ENCODE assay signal across 8 mouse cellular contexts in the genomic region with DNA sequence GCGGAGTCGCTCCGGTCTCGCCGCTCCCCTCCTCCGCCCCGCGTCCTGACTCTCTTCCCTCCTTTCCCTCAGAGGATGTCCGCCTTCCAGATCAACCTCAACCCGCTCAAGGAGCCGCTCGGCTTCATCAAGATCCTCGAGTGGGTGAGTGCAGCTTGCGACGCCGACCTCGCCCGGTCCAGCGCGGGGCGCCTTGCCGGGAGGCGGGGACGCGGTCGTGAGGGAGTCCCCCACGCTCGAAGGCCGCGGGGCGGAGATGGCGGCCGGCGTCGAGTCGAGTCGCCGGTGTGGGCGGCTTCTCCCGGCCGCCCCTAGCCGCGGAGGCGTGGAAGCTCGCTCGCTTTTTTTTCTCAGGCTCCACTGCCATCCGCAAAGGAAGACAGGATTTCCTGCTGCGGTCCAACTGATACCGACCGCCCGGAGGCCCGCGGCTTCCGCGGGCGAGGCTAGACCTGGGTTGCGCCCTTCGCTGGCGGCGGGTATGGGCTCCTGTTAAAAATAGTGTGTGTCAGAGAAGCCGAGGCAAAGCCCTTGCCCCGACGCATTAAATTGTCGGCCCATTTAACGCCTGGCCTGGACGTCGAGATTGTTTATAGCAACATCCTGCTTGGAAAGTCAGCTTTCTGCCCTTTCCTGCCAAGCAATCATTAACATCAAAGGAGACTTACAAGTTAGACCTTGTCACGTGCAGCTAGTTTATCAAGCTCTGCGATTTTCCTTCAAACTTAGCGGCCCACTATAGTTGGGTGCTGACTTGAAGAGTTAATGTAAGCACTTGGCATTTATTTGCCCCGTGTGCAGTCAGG. TPM values are rescaled to one million over a fixed set of nuclear protein-coding genes. Genes with fewer than 3 reads are reported as not detected.
A peak's percentile ranks its signal among the peaks of the same experiment; 100 is the strongest.
DNase-seq lines count a peak whose midpoint lies in the region; ATAC-seq and TF ChIP-seq lines count a peak whose summit lies in the region.

No protein-coding gene starts in this region.

- TF ChIP-seq CTCF in heart, postnatal 0 days (IDR thresholded peaks at IDR 0.05; ENCODE audit: low read depth), result no peak
- peak; percentile 4; the same call in 1 of the 2 replicates for TF ChIP-seq CTCF in liver, embryonic 14.5 days (IDR thresholded peaks at IDR 0.05; ENCODE audit: low read depth)

- ATAC-seq in CD4-positive, CD25-positive, alpha-beta regulatory T cell, adult 4 months, result peak; percentile 74
- peak; percentile 40 for ATAC-seq in heart, postnatal 0 days (ENCODE audit: insufficient read depth, low read depth)
- peak; percentile 73 for ATAC-seq in liver, embryonic 14.5 days (ENCODE audit: insufficient read depth)
- ATAC-seq in neural tube, embryonic 12.5 days (ENCODE audit: low FRiP score, low read depth), result peak; percentile 75; the same call in 1 of the 2 replicates

- peaks cover 21% of the 10 kb centered on the region for H3K4me1 ChIP-seq in heart, postnatal 0 days (ENCODE audit: control insufficient read depth, insufficient read depth)
- H3K4me1 ChIP-seq in liver, embryonic 14.5 days (replicated peaks; ENCODE audit: control insufficient read depth in 2 of 2, insufficient read depth in 2 of 2, low read length in 1 of 2), result peaks cover 9 to 16% of the 10 kb centered on the region in 2 experiments
- peaks cover 17% of the 10 kb centered on the region for H3K4me1 ChIP-seq in neural tube, embryonic 12.5 days

- peak; percentile 55 to 56 for DNase-seq in gastrocnemius, adult 8-10 months (ENCODE audit: low spot score in 2 of 2)
- DNase-seq in gastrocnemius, postnatal 14 days, result no peak
- DNase-seq in c-Kit-positive CD71-positive TER-119-positive erythroid progenitor cells, embryonic 14.5 days (ENCODE audit: low spot score), result peak; percentile 43
- DNase-seq in heart, postnatal 0 days (ENCODE audit: low spot score), result peak; percentile 47
- DNase-seq in liver, embryonic 14.5 days (ENCODE audit: low read depth in 3 of 3, low spot score in 3 of 3), result peak in 2 of 3 experiments; percentile 49 to 57
- no peak for DNase-seq in cerebellum, postnatal 14 days

- H3K36me3 ChIP-seq in heart, postnatal 0 days (replicated peaks; ENCODE audit: control insufficient read depth, insufficient read depth, low read length), result no peaks in the 10 kb centered on the region
- no peaks in the 10 kb centered on the region for H3K36me3 ChIP-seq in liver, embryonic 14.5 days (replicated peaks; ENCODE audit: control insufficient read depth, insufficient read depth, low read depth)
- H3K36me3 ChIP-seq in neural tube, embryonic 12.5 days, result no peaks in the 10 kb centered on the region

- H3K9me3 ChIP-seq in heart, postnatal 0 days (replicated peaks; ENCODE audit: control insufficient read depth, low read length), result no peaks in the 10 kb centered on the region
- H3K9me3 ChIP-seq in liver, embryonic 14.5 days (ENCODE audit: control insufficient read depth, low read length), result no peaks in the 10 kb centered on the region
- H3K9me3 ChIP-seq in neural tube, embryonic 12.5 days, result no peaks in the 10 kb centered on the region

- H3K4me2 ChIP-seq in heart, postnatal 0 days (ENCODE audit: low read depth, low read length), result peak overlapping the region; percentile 92
- peak overlapping the region; percentile 98 for H3K4me2 ChIP-seq in liver, embryonic 14.5 days (ENCODE audit: low read depth)
- H3K4me2 ChIP-seq in neural tube, embryonic 12.5 days (replicated peaks), result peak overlapping the region; percentile 83

- H3K4me3 ChIP-seq in heart, postnatal 0 days (ENCODE audit: low read depth, low read length), result peak overlapping the region; percentile 81
- peak overlapping the region; percentile 75 to 94 for H3K4me3 ChIP-seq in liver, embryonic 14.5 days (ENCODE audit: insufficient read depth in 1 of 2, low read depth in 2 of 2, low read length in 2 of 2)
- peak overlapping the region; percentile 67 for H3K4me3 ChIP-seq in neural tube, embryonic 12.5 days

- under 1% methylated on average over 57 of the region's 71 CpGs for WGBS in heart, postnatal 0 days
- WGBS in liver, embryonic 14.5 days (ENCODE audit: insufficient replicate concordance), result under 1% methylated on average over 70 of the region's 71 CpGs
- WGBS in neural tube, embryonic 12.5 days, result under 1% methylated on average over 71 of the region's 71 CpGs

- no peaks in the 10 kb centered on the region for H3K27me3 ChIP-seq in heart, postnatal 0 days (ENCODE audit: control insufficient read depth, insufficient read depth, low read length)
- H3K27me3 ChIP-seq in liver, embryonic 14.5 days (ENCODE audit: control insufficient read depth, insufficient read depth, low read length), result no peaks in the 10 kb centered on the region
- no peaks in the 10 kb centered on the region for H3K27me3 ChIP-seq in neural tube, embryonic 12.5 days (replicated peaks)

- intact Hi-C loops in gastrocnemius, postnatal 14 days (cut with DNase I; ENCODE audit: low total_unique reads), result no loop called here

- TF ChIP-seq EP300 in heart, postnatal 0 days (IDR thresholded peaks at IDR 0.05; ENCODE audit: low read depth), result no peak
- no peak for TF ChIP-seq EP300 in liver, embryonic 14.5 days (IDR thresholded peaks at IDR 0.05; ENCODE audit: low read depth)

- peak overlapping the region; percentile 87 for H3K9ac ChIP-seq in heart, postnatal 0 days (replicated peaks; ENCODE audit: low read depth, low read length)
- peak overlapping the region; percentile 85 for H3K9ac ChIP-seq in liver, embryonic 14.5 days (replicated peaks)
- peak overlapping the region; percentile 79 for H3K9ac ChIP-seq in neural tube, embryonic 12.5 days

- H3K27ac ChIP-seq in heart, postnatal 0 days (ENCODE audit: low read depth), result peak overlapping the region; percentile 97
- peak overlapping the region; percentile 92 for H3K27ac ChIP-seq in liver, embryonic 14.5 days
- peak overlapping the region; percentile 90 for H3K27ac ChIP-seq in neural tube, embryonic 12.5 days

RNA-seq across cellular contexts. Expression of a gene that starts 0.7 kb away (rescaled TPM):
- total RNA-seq in gastrocnemius, adult 8-10 months (2022), result 100 to 1,000 TPM; 183 to 225 (median 208) TPM
- total RNA-seq in gastrocnemius, postnatal 14 days (2021), result 100 to 1,000 TPM; 124 TPM
- 10 to 100 TPM; 69.7 to 85.3 TPM for polyA plus RNA-seq in CD4-positive, CD25-positive, alpha-beta regulatory T cell, adult 4 months (2017; shearing (Covaris generic))
- 25.2 and 45.0 TPM in 2 replicates for total RNA-seq in heart, postnatal 0 days (2014; rRNA removed; ENCODE audit: low replicate concordance)
- polyA plus RNA-seq in heart, postnatal 0 days (2015; fragmentation: Nextera tagmentation; extraction: Ambion mirVana), result 91.1 and 96.3 TPM in 2 replicates
- 9.6 and 14.6 TPM in 2 replicates for polyA plus RNA-seq in liver, embryonic 14.5 days (2012; rRNA removed)
- polyA plus RNA-seq in liver, embryonic 14.5 days (2014; fragmentation: Nextera tagmentation; extraction: Ambion mirVana), result 32.5 and 38.6 TPM in 2 replicates
- polyA plus RNA-seq in neural tube, embryonic 12.5 days (2016; fragmentation: Nextera tagmentation; extraction: Ambion mirVana), result 42.3 and 44.3 TPM in 2 replicates

Comparison
In these comparisons a context has a peak if more than half of its experiments do, and no peak if none do; other contexts are left out.
1. DNase-seq: peak in gastrocnemius, adult 8-10 months (2 of 2), c-Kit-positive CD71-positive TER-119-positive erythroid progenitor cells, embryonic 14.5 days (single experiment), heart, postnatal 0 days (single experiment) and liver, embryonic 14.5 days (2 of 3); none in gastrocnemius, postnatal 14 days (single experiment) and cerebellum, postnatal 14 days (0 of 2).
2. Peak in every context shown above with its lines, with median percentiles within 50 percentile points of each other: ATAC-seq, H3K27ac ChIP-seq, H3K4me2 ChIP-seq, H3K4me3 ChIP-seq and H3K9ac ChIP-seq.